In the genomic region with DNA sequence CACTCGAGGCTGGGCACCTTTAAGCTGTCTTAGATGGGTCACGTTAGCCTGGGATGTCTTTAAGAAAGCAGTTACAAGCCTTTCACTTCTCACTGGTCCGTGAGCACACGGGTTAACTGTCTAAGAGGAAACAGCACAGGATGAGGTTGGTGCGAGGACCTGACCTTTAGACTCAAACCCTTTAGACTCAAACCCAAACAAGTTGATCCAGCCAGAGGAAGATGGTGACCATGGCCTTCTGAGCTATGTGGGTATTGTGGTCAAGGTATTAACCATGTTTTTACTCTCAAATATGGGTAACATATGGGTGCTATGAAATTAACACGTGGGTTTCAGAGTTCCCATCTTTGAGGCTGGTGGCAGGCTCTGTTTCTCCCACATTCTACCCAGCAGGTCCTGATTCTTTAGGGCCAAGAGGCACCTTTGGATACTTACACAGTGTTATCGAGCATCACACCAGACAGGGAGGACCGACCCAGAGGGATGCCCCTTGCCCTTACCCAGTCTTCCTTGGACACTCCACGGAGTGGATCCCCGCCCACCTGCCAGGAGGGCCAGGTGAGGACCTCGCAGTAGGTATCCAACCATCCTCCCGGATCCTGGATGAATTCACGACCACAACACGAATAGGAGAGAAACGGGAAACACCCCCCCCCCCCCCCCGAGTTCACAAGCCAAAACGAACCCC, we compare ENCODE assay signal across 8 mouse cellular contexts. TPM values are rescaled to one million over a fixed set of nuclear protein-coding genes. Genes with fewer than 3 reads are reported as not detected.
A peak's percentile ranks its signal among the peaks of the same experiment; 100 is the strongest.
DNase-seq lines count a peak whose midpoint lies in the region; ATAC-seq lines count a peak whose summit lies in the region.

No protein-coding gene starts in this region.

- H3K4me1 ChIP-seq in lung, embryonic 15.5 days: peaks cover 11% of the 10 kb centered on the region; the same call in 1 of the 2 replicates
- H3K4me1 ChIP-seq in forebrain, embryonic 13.5 days: peaks cover 17% of the 10 kb centered on the region
- H3K4me1 ChIP-seq in liver, embryonic 12.5 days: peaks cover 13% of the 10 kb centered on the region
- H3K4me1 ChIP-seq in stomach, embryonic 15.5 days: peaks cover 4% of the 10 kb centered on the region; the same call in 1 of the 2 replicates

- peak; percentile 50 for ATAC-seq in lung, embryonic 15.5 days (ENCODE audit: borderline replicate concordance, extremely low read depth, low FRiP score, low TSS enrichment)
- peak; percentile 66 for ATAC-seq in forebrain, embryonic 13.5 days
- peak; percentile 43; the same call in 1 of the 2 replicates for ATAC-seq in liver, embryonic 12.5 days
- ATAC-seq in stomach, embryonic 15.5 days (ENCODE audit: insufficient read depth, low FRiP score, low read depth): peak; percentile 63

- 29% methylated on average over 17 of the region's 17 CpGs for WGBS in lung, embryonic 15.5 days
- WGBS in forebrain, embryonic 13.5 days: 37% methylated on average over 17 of the region's 17 CpGs
- WGBS in liver, embryonic 12.5 days (ENCODE audit: insufficient replicate concordance): 26% methylated on average over 17 of the region's 17 CpGs
- 31% methylated on average over 17 of the region's 17 CpGs for WGBS in stomach, embryonic 15.5 days

- no peak for DNase-seq in lung, postnatal 14 days
- no peak for DNase-seq in adrenal gland, postnatal 4 days (ENCODE audit: low spot score in 2 of 2)
- DNase-seq in left cerebral cortex, adult 18-20 months (ENCODE audit: low spot score in 2 of 2): no peak
- DNase-seq in spleen, postnatal 14 days (ENCODE audit: low spot score in 2 of 2): no peak

- H3K9ac ChIP-seq in lung, embryonic 15.5 days: no peak overlapping the region
- no peak overlapping the region for H3K9ac ChIP-seq in forebrain, embryonic 13.5 days
- H3K9ac ChIP-seq in liver, embryonic 12.5 days: no peak overlapping the region
- H3K9ac ChIP-seq in stomach, embryonic 15.5 days: no peak overlapping the region

- H3K27ac ChIP-seq in lung, embryonic 15.5 days: no peak overlapping the region
- H3K27ac ChIP-seq in forebrain, embryonic 13.5 days: no peak overlapping the region
- no peak overlapping the region for H3K27ac ChIP-seq in liver, embryonic 12.5 days
- no peak overlapping the region for H3K27ac ChIP-seq in stomach, embryonic 15.5 days

- peak overlapping the region; percentile 42; the same call in 1 of the 2 replicates for H3K4me3 ChIP-seq in lung, embryonic 15.5 days
- no peak overlapping the region for H3K4me3 ChIP-seq in forebrain, embryonic 13.5 days
- peak overlapping the region; percentile 49 for H3K4me3 ChIP-seq in liver, embryonic 12.5 days
- no peak overlapping the region for H3K4me3 ChIP-seq in stomach, embryonic 15.5 days (replicated peaks)

- no peaks in the 10 kb centered on the region for H3K36me3 ChIP-seq in lung, embryonic 15.5 days
- H3K36me3 ChIP-seq in forebrain, embryonic 13.5 days (ENCODE audit: poor library complexity, severe bottlenecking): no peaks in the 10 kb centered on the region
- H3K36me3 ChIP-seq in liver, embryonic 12.5 days: no peaks in the 10 kb centered on the region
- H3K36me3 ChIP-seq in stomach, embryonic 15.5 days: no peaks in the 10 kb centered on the region

- H3K4me2 ChIP-seq in lung, embryonic 15.5 days: peak overlapping the region; percentile 72
- peak overlapping the region; percentile 48 for H3K4me2 ChIP-seq in forebrain, embryonic 13.5 days
- H3K4me2 ChIP-seq in liver, embryonic 12.5 days: peak overlapping the region; percentile 64
- peak overlapping the region; percentile 65 for H3K4me2 ChIP-seq in stomach, embryonic 15.5 days

- H3K9me3 ChIP-seq in lung, embryonic 15.5 days: no peaks in the 10 kb centered on the region
- H3K9me3 ChIP-seq in forebrain, embryonic 13.5 days (replicated peaks): no peaks in the 10 kb centered on the region
- H3K9me3 ChIP-seq in liver, embryonic 12.5 days (replicated peaks): no peaks in the 10 kb centered on the region
- no peaks in the 10 kb centered on the region for H3K9me3 ChIP-seq in stomach, embryonic 15.5 days

- H3K27me3 ChIP-seq in lung, embryonic 15.5 days: no peaks in the 10 kb centered on the region
- no peaks in the 10 kb centered on the region; the same call in 1 of the 2 replicates for H3K27me3 ChIP-seq in forebrain, embryonic 13.5 days
- no peaks in the 10 kb centered on the region; the same call in 1 of the 2 replicates for H3K27me3 ChIP-seq in liver, embryonic 12.5 days (replicated peaks)
- no peaks in the 10 kb centered on the region for H3K27me3 ChIP-seq in stomach, embryonic 15.5 days (replicated peaks)

RNA-seq across cellular contexts. Expression of a gene that starts 31.8 kb away (rescaled TPM):
- 25.5 and 27.8 TPM in 2 replicates for polyA plus RNA-seq in lung, embryonic 15.5 days (2015; fragmentation: Nextera tagmentation; extraction: Ambion mirVana)
- 16.3 and 16.8 TPM in 2 replicates for polyA plus RNA-seq in forebrain, embryonic 13.5 days (2015; fragmentation: Nextera tagmentation; extraction: Ambion mirVana)
- 18.0 and 19.4 TPM in 2 replicates for polyA plus RNA-seq in liver, embryonic 12.5 days (2016; fragmentation: Nextera tagmentation; extraction: Ambion mirVana)
- 26.6 and 29.0 TPM in 2 replicates for polyA plus RNA-seq in stomach, embryonic 15.5 days (2015; fragmentation: Nextera tagmentation; extraction: Ambion mirVana)
- 10 to 100 TPM; 75.1 to 78.2 TPM for total RNA-seq in adrenal gland, postnatal 4 days (2021)
- 10 to 100 TPM; 48.2 to 49.2 TPM for total RNA-seq in left cerebral cortex, adult 18-20 months (2021)

RNA-seq across cellular contexts. Expression of a gene that starts 32.9 kb away (rescaled TPM):
- polyA plus RNA-seq in lung, embryonic 15.5 days (2015; fragmentation: Nextera tagmentation; extraction: Ambion mirVana): 1.3 and 1.7 TPM in 2 replicates
- 3.0 and 3.5 TPM in 2 replicates for polyA plus RNA-seq in forebrain, embryonic 13.5 days (2015; fragmentation: Nextera tagmentation; extraction: Ambion mirVana)
- 0.10 and 0.13 TPM in 2 replicates for polyA plus RNA-seq in liver, embryonic 12.5 days (2016; fragmentation: Nextera tagmentation; extraction: Ambion mirVana)
- polyA plus RNA-seq in stomach, embryonic 15.5 days (2015; fragmentation: Nextera tagmentation; extraction: Ambion mirVana): 2.3 and 2.9 TPM in 2 replicates
- 10 to 100 TPM; 10.8 to 11.3 TPM for total RNA-seq in adrenal gland, postnatal 4 days (2021)
- 10 to 100 TPM; 35.8 to 56.5 TPM for total RNA-seq in left cerebral cortex, adult 18-20 months (2021)

Comparison
In these comparisons a context has a peak if more than half of its experiments do, and no peak if none do; other contexts are left out.
1. H3K4me3 ChIP-seq: peak in lung, embryonic 15.5 days (single experiment) and liver, embryonic 12.5 days (single experiment); none in forebrain, embryonic 13.5 days (single experiment) and stomach, embryonic 15.5 days (single experiment).
2. Peak in every context shown above with its lines, with median percentiles within 50 percentile points of each other: ATAC-seq and H3K4me2 ChIP-seq.